Mouse (Mus musculus): Measurements from ENCODE around the gene Atp6v0d1. TPM values are rescaled to one million over a fixed set of nuclear protein-coding genes. Genes with fewer than 3 reads are reported as not detected.

The Atp6v0d1 gene
- total RNA-seq, 2 experiments from 2014 or later, result 298 to 305 TPM

DNA sequence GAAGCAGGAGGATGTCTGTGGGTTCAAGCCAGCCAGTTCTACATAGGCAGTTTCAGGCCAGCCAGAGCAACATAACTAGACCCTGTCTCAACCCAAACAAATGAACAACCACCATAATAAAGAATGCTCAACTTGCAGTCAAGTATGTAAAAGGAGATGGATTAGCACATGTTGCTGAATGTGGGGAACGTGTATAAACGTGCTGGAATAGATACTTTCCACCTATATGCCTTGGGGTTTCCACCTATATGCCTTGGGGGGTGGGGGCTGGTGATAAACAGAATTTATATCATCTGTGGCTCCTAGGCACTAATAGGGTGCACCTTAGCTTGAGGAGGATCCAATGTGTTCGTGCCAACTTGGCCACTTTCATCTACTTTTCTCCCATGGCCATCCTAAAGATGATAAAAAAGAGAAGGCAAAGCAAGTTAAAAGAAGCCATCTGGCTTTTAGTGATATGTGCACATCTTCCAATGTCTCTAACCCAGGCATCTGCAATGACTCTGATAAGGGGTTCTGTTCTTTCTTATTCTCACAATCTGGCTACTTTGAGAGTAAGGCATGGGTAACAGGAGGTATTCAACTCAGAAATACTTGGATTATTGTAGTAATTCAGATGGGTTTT is 23.7 kb downstream of the Atp6v0d1 start:
- DNase-seq (ENCODE audit: low spot score in 2 of 2), result no peak

DNA sequence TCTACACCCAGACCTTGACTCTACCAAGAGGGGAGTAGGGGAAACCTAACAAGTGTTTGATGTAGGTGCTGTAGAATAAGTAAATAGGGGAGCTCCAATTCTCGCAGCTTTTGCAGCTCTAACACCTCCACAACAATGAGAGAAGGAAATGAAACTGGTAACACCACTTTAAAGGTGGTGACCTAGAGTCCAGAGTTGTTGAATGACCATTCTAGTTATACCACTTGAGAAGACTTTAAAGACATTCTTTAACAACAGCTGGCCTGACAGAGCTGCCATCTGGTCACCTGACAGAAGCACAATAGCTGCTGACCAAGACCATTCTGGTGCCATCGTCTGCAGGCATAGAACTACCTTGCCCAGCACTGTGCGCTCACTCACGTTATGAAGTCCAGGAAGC is 26.9 kb downstream of the Atp6v0d1 start:
- DNase-seq (ENCODE audit: low spot score in 2 of 2), result no peak

DNA sequence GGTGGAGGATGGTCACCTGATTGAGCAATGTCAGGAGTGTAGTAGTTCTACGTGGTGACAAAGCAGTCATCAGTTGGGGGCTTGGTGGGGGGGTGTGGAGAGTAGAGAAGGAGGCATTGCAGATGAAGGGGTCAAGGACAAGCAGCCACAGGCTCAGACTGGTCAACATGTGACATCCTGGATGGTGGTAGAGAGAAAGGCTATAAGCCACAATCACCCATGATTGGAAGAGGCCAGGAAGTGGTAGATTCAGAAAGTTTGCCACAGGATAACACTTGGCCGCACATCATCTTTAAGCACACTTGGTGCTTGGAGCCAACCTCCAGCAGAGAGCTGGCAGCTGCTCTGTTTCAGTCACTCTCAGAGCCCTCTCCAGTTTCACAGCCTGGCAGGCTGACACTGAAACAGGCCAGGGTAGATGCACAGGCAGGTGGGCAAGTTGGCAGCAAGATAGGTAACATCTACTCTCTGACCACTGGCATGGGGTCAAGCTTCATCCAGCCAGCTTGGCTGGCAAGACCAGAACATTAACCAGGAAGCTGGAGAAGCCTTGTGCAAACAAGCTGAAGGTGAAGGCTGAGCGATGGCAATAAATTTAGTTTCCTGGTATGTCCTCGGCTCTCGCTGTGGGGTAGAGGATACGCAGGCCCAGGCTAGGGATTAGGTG is 28.7 kb downstream of the Atp6v0d1 start:
- no peak for DNase-seq (ENCODE audit: low spot score in 2 of 2)

DNA sequence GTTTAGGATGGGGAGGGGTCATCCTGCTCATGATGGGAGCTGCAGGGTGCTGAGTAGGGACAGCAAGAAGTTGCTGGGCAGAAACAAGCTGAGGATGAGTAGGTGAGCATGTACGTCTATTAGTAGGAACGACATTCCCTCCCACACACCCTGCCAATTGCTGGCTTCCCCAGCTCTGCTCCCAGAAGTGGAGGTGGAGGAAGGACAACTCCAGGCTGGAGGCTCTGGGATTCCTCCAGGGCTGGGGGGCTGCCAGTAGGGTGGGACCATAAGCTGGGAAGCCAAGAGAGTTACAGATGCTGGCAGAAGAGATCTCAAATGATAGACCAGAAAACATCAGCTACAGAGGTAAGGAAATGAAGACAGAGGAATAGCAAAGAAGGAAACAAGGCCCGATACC is 29.3 kb downstream of the Atp6v0d1 start:
- DNase-seq (ENCODE audit: low spot score in 2 of 2), result no peak

DNA sequence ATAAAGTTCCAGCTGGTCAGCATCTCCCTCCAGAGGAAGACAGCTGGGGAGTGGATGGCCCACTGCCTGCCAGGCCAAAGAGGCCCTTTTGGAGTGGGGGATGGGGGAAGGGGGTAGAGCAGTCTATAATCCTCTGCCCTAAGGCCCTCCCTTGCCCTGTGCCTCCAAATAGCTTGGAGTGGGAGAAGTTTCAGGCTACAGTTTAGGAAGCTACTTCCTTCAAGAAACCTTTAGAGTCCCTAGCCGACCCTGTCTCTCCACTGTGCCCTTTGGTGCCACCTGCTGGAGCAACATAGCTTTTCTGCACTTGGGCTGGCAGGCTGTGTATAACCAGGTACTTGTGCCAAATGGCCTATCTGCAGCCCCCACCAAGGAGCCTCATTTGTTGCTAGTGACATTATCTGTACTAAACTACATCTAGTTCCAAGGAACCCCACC is 31.9 kb downstream of the Atp6v0d1 start:
- DNase-seq (ENCODE audit: low spot score in 2 of 2), result peak; percentile 77 to 83

DNA sequence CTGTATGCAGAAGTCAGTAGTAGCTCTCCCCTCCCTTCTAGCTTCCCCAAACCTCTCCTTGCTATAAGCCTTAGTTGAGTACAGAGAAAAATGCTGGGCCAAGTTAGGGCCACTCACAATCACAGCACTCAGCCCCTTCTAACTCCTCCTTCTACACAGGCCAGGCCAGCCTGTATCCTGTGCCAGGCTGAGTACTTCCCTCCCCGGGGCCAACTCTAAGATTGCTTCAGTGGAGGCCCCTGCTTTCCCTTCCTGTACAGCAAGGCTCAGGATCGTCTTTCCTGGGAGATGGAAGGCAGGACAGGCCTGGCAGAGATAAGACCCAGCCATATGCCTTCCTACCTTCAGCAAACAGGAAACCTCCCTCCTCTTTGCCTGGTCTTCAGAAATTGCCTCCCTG is 32.4 kb downstream of the Atp6v0d1 start:
- DNase-seq (ENCODE audit: low spot score in 2 of 2), result no peak

DNA sequence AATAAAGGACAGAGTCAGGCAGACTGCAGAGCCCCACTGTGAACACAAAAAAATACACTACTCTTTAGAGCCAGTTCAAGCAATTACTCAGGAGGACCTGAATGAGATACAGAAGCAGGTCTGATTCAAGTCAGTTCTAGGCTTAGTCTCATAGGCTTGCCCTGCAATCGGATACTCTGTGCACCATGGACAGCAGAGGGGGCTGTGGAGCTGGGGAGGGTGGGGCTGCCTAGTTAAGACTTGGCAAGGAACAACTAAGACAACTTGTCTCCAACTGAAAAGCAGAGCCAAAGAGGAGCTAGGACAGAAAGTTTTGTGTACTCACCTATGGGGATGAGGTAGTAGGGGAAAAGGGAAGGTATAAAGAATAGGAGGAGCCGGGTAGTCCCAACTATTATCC is 34.1 kb downstream of the Atp6v0d1 start:
- DNase-seq (ENCODE audit: low spot score in 2 of 2), result peak in 1 of 2 experiments; percentile 46

DNA sequence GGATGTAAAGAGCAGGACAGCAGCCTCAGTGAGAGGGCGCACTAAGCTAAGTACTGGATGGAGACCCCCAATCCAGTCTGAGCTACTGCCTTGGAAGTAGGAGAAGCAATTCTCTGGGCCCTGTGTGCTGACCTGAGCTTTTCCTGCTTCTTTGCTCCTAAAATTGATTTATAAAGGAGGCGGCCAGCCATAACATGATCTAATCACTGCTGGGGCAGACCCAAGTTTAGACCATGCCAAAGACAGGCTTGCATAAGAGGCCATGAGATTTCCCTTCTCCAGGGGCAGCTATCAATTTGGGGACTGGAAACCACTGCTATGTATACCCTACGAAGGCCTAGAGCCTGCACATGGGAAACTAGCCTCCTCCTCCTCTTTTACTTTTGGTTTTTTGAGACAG is 36.6 kb downstream of the Atp6v0d1 start:
- DNase-seq (ENCODE audit: low spot score in 2 of 2), result no peak

DNA sequence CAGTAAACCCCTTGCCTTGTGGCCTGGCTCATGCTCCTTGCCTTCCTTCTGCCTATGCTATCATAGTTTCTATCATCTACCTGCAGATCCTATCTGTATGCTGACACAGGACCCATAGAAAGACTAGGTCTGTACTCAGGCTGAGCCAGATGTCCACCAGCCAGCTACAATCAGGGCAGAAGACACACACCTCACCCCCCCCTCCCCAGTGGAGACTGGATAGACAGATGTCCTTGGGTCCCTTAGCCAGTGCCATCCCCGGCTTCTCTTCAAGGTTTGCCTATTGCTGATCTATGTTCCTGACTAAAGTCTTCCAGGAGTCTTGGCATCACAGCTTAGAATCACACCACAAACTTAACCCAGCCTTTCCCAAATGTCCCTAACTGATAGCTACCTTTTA is 37.6 kb downstream of the Atp6v0d1 start:
- no peak for DNase-seq (ENCODE audit: low spot score in 2 of 2)

DNA sequence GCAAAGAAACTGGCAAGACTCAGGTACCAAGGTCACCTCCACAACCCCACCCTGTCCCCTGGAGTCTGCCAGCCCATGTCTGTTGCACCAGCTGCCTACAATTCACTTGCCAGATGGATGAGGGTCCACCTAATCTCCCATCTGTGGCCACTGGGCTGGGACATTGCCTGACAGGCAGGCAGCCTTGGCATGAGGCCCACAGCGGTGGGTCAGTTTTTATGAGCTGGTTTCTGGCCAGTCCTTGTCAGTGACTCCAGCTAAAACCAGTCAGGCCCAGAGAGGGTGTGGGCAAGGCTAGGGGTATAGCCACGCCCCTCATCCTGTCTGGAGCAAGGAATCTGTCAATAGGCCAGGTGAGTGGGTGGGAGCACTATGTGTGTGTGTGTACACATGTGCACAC is 38.7 kb downstream of the Atp6v0d1 start:
- DNase-seq (ENCODE audit: low spot score in 2 of 2), result no peak

DNA sequence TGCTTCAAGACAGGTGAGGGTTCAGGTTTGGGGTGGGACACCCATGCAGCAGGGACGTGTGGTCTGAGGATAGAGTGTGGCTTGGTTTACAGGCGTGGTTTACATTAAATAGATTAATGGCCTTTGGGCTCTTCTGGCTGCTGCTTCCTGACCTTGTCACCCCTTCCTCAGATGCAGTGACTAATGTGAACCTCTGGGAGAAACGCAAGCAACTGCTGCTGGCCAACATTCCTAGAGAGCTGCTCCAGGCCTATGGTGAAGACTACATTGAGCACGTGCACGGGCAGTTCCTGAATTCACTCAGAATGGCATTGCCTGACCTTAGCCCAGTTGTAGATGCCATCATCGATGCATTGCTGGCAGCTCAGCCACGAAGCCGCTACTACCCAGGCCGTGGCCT is 43.0 kb downstream of the Atp6v0d1 start:
- DNase-seq (ENCODE audit: low spot score in 2 of 2), result no peak

DNA sequence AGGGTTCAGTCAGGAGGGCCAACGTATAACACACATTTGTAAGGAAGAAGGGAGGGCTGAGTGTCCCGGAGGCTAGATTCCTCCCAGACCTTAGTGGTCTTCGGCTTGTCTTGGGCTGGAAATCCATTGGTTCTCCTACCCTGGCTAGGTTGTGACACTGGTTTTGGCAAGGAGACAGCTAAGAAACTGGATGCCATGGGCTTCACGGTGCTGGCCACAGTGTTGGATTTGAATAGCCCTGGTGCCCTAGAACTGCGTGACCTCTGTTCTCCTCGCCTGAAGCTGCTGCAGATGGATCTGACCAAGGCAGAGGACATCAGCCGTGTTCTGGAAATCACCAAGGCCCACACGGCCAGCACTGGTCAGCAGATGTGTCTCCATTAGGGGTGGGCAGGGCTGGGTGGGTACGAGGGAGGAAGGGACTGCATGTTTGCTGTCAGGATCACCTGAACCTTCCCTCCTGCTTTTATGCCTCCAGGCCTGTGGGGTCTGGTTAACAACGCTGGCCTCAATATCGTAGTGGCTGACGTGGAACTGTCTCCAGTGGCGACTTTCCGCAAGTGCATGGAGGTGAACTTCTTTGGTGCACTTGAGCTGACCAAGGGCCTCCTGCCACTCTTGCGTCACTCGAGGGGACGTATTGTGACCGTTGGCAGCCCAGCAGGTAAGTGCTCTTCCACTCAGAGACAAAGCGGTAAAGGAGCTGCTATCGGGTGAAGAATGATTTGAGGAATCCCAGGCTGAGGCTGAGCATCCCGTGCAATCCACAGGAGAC is 43.7 kb downstream of the Atp6v0d1 start:
- no peak for DNase-seq (ENCODE audit: low spot score in 2 of 2)

DNA sequence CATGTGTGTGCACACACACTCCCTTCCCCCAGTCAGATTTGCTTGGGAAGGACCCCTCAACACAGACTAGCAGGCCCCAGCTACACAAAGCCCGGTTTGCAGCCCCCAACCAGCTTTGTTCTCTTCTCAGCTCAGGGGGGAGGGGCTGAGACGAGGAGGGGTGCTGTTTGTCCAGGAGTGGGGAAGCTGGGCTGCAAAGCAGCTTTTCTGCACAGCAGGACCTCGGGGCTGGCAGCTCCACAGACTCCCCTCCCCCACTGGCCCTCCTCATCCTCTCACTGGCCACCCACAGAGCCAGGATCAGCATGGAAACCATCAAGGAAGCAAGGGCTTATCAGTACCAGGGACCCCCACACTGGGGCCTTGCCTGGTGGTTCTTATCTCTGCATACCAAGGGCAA is 44.8 kb downstream of the Atp6v0d1 start:
- DNase-seq (ENCODE audit: low spot score in 2 of 2), result no peak

DNA sequence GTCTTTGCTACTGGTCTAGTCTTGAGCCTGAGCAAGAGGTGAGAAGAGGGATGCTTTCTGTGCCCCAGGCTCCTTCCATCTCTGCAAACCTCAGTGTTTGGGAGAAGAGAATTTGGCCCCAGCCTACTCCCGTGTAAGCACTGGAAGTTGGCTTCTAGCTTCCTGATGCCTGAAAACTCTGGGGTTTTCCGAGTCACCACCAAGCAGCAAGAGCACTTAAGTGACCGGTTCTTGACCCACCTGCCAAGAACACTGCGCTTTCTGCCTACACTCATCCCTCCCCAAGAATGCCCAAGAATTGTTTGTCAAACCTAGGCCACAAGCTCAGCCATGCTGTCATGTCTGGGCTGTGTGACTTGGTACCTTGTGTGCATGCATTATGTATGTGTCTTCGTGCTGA is 45.3 kb downstream of the Atp6v0d1 start:
- no peak for DNase-seq (ENCODE audit: low spot score in 2 of 2)

DNA sequence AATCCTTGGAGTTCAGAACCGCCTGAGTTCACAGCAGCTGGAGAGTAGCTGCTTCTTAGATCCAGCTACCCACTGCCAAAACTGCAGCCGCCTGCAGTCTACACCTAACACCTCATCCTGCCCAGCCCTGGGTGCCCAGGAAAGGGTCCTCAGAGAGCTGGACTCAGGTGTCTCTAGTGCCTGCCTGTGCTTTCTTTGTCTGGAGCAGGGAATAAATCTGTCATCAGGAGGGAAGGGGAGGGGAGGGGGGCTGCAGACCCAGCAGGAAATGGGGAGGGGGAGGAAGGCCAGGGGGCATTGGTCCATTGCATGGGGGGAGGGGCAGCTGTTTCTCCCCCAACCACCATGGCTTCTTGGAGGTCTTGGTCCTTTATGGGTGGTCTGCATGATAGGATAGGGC is 46.3 kb downstream of the Atp6v0d1 start:
- DNase-seq (ENCODE audit: low spot score in 2 of 2), result no peak

DNA sequence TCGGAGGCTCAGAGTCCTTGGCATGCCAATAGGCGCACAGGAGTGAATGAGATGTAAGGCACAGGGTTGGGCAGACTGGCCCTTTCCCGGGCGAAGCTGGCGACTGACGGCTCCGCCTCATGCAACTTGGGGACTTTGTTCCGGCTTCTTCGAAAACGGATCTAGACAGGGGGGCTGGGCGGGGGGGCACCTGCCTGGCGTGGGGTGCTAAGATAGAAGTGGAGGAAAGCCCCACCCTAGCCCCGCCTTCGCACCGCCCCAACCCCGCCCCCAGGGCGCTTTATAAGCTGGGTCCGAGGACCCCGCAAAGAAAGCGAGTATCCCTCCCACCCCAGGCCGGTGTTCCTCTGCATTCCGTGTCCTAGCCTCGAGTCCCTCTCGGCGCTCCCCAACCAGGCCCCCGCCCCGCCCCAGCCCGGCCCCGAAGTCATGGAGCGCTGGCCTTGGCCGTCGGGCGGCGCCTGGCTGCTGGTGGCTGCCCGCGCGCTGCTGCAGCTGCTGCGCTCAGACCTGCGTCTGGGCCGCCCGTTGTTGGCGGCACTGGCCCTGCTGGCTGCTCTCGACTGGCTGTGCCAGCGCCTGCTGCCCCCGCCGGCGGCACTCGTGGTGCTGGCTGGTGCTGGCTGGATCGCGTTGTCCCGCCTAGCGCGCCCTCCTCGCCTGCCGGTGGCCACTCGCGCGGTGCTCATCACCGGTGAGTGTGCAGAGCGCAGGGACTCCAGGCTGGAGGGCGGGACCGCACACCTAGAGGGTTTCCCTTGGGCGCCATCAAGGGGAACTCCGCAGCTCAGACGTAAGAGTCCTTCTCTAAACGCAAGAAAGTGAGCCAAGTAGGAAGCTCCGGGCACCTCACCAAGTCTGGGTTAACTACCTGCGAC is 47.2 kb downstream of the Atp6v0d1 start, which contains the start of gene Hsd11b2:
Hsd11b2 (plus strand) TSS at position 320 of the 878 bp plus-strand sequence.
- DNase-seq (ENCODE audit: low spot score in 2 of 2), result peak; percentile 44 to 67

DNA sequence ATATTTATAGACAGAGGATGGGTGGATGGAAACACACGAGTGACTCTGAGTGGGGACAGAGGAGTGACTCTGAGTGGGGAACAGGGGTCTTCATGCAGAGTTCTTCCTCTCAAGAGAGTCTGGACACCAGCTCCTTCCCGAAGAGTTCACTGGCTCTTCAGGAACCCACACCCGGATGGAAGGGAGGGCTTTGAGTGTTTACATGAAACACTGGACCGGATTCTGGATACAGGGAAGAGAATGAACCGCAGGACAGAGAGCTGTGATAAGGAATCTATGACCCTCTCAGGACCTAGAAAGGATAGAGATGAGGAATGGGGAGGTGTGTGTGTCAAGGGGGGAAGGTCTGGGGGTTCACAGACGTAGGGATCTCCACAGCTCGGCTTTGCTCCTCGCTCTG is 48.5 kb downstream of the Atp6v0d1 start:
- no peak for DNase-seq (ENCODE audit: low spot score in 2 of 2)

DNA sequence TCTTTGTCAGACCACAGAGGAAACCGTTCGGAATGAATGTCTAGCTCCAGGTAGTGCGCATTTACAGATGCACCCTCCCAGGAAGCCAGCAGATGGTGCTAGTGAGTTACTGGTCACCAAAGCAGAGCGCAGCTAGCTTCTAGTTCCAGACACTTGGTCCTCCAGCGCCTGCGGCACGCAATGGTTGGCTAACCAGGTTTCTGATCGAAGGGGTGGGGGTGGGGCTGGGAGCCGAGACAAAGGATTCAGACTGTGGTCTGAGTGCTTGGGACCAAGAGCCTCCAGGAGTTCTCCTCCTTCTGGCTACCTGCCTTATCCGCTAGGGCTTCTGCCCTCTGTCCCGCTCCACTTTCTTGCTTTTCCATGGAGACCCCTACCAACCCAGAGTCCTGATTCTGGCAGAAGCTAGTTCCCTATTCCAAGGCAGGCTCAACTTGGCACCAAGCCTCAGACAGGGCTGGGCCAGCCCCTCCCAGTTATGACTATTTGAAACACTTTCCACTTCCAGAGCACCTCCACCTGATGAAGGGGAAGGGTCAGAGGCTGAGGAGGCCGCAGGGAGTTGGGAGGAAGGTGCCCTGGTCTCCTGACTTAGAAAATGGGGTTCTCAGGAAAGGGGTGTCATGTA is 49.7 kb downstream of the Atp6v0d1 start:
- peak; percentile 77 to 83 for DNase-seq (ENCODE audit: low spot score in 2 of 2)

DNA sequence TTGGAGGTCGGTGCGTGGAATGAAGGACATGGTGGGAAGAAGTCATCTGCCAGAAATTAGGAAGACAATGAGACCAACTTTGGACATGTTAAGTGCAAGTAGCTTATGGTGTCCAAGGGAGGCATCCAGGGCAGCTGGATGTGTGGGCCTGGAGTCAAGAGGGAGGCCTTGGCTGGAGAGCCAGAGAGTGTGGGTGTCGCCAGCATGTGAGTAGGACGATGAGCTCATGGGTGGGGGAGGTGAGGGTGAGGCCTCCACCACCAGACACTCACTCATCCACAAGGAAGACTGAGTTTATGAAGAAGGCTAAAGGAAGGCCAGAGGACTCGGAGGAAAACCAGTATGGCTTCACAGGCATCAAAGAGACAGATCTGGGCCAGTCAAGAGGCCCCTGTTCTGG is 51.2 kb downstream of the Atp6v0d1 start:
- no peak for DNase-seq (ENCODE audit: low spot score in 2 of 2)

DNA sequence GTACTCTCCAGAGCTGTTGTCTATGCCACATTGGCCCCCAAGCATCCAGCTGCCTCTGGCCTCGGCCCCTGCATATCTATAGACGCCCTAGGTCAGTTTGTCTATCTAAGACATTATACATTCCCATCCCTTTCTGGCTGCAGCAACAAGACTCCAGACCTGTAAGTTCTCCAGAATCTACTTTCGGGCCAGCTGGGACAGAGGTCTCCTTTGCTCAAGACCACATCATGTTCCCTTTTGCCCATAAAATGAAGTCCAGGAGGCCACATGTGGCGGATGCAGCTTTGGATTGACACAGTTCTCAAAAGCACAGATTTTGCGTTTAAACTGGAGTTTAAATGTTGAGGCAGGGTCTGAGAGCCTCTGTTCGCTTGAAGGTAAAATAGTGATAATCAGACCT is 51.7 kb downstream of the Atp6v0d1 start:
- DNase-seq (ENCODE audit: low spot score in 2 of 2), result no peak
